Mouse (Mus musculus): Measurements from ENCODE around the gene Klhl2.

DNA sequence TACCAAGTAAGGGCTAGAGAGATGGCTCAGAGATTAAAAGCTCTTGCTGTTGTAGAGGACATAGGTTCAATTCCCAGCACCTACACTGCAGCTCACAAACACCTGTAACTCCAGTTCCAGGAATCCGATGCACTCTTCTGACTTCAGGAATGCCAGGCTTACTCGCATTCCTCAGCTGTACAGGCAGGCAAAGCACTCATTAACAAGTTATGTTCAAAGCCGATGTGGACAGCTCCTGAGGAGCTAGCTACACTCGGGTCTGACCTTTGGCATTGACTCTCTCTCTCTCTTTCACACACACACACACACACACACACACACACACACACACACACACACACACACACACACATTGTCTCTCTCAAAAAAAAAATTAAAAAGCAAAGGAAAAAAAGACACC is 48.9 kb upstream of the Klhl2 start:
- no peak for TF ChIP-seq RCOR1 (conservative IDR thresholded peaks at IDR 0.05; ENCODE audit: low read depth, low read length)
- TF ChIP-seq KAT2A (IDR thresholded peaks at IDR 0.05; ENCODE audit: insufficient replicate concordance, low read length): no peak
- TF ChIP-seq POLR2A (IDR thresholded peaks at IDR 0.05; ENCODE audit: low read depth, low read length): no peak
- TF ChIP-seq E2F4 (IDR thresholded peaks at IDR 0.05; ENCODE audit: insufficient replicate concordance, low read depth, low read length): no peak
- TF ChIP-seq CTCF (conservative IDR thresholded peaks at IDR 0.05 in 1 of 2, IDR thresholded peaks at IDR 0.05 in 1 of 2; ENCODE audit: low read depth in 2 of 2, low read length in 2 of 2): no peak
- TF ChIP-seq USF2 (conservative IDR thresholded peaks at IDR 0.05; ENCODE audit: low read depth, low read length): no peak

Data from CH12.LX (cell line).